Mouse (Mus musculus) forebrain, embryonic 13.5 days (tissue): ENCODE results near the gene Hist2h2bb. TPM values are rescaled to one million over a fixed set of nuclear protein-coding genes. Genes with fewer than 3 reads are reported as not detected.
A peak's percentile ranks its signal among the peaks of the same experiment; 100 is the strongest.
"Not testable (repeated sequence)": the region's sequence is repeated elsewhere in the genome, so short reads cannot be mapped to it uniquely, and the experiment has no call there.

Experiments
- ATAC-seq: fragments of 200-750 bp; cut with Nextera tagmentation; 2 replicates; pipeline ENCODE4 v1.8.0; 2017
- H3K27ac ChIP-seq: fragments of 300-500 bp; sonication (generic); 2 replicates; pipeline ENCODE4 v1.5.1; 2015; ENCODE audit warnings: inconsistent platforms, mild to moderate bottlenecking, moderate library complexity
- H3K27me3 ChIP-seq: fragments of 300-500 bp; sonication (generic); 2 replicates; pipeline ENCODE4 v1.6.1; 2015; ENCODE audit warnings: mild to moderate bottlenecking, inconsistent platforms
- H3K36me3 ChIP-seq: fragments of 300-500 bp; sonication (generic); 2 replicates; pipeline ENCODE4 v1.6.1; 2015; ENCODE audit warnings: mild to moderate bottlenecking, inconsistent platforms; ENCODE audit not compliant: poor library complexity, severe bottlenecking
- H3K4me1 ChIP-seq: fragments of 300-500 bp; sonication (generic); 2 replicates; pipeline ENCODE4 v1.6.1; 2015; ENCODE audit warnings: inconsistent platforms
- H3K4me2 ChIP-seq: fragments of 300-500 bp; sonication (generic); 2 replicates; pipeline ENCODE4 v1.6.1; 2015; ENCODE audit warnings: inconsistent platforms, mild to moderate bottlenecking, moderate library complexity
- H3K4me3 ChIP-seq: fragments of 300-500 bp; sonication (generic); 2 replicates; pipeline ENCODE4 v1.5.1; 2015; ENCODE audit warnings: mild to moderate bottlenecking, inconsistent platforms
- H3K9ac ChIP-seq: fragments of 300-500 bp; sonication (generic); 2 replicates; pipeline ENCODE4 v1.6.1; 2015; ENCODE audit warnings: mild to moderate bottlenecking, inconsistent platforms
- H3K9me3 ChIP-seq: fragments of 300-500 bp; sonication (generic); replicated peaks from 2 replicates; pipeline ENCODE4 v1.6.1; 2016; ENCODE audit warnings: inconsistent platforms
- WGBS: fragments of 180-500 bp; shearing (Covaris S2); methylation state at CpG from one replicate; pipeline ENCODE4 v1.1.7; 2015; 5-methylcytosine and 5-hydroxymethylcytosine counted together
- polyA plus RNA-seq: library from polyadenylated mRNA; unstranded; fragments of >200 nt; fragmentation: Nextera tagmentation; extraction: Ambion mirVana; gene quantifications from 2 replicates; pipeline ENCODE4 v1.2.1, GENCODE M21; 2015

The Hist2h2bb gene
- polyA plus RNA-seq = 16.0 and 19.8 TPM in 2 replicates

DNA sequence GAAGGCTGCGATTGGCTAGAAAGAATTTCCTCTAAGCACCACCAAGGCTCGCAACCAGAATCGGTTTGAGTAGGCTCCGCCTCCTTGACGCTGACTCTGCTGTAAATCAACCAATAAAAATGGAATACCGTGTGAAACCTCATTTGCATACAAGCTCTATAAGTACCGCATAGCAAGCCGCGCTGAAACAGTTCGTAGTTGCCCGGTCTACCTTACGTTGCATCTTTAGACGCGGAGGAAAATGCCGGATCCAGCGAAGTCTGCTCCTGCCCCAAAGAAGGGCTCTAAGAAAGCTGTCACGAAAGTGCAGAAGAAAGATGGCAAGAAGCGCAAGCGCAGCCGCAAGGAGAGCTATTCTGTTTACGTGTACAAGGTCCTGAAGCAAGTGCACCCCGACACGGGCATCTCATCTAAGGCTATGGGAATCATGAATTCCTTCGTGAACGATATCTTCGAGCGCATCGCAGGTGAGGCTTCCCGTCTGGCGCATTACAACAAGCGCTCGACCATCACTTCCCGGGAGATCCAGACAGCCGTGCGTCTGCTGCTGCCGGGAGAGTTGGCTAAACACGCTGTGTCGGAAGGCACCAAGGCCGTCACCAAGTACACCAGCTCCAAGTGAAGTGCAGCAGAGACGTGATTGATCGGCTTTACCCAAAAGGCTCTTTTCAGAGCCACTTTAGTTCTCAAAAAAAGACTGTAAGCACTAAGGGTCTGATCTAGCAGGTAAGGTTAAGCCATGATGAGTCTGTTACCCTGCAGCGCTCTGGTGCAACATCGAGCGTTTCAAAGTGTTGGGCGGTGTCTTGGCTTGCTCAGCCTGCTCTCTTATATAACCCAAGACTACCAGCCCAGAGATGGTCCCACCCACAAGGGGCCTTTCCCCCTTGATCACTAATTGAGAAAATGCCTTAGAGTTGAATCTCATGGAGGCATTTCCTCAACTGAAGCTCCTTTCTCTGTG, at the start of gene Hist2h2bb:
Hist2h2bb (plus strand) TSS at position 242 of the 964 bp plus-strand sequence.
- WGBS = 1% methylated on average over 45 of the region's 45 CpGs
- no peaks in the 10 kb centered on the region for H3K36me3 ChIP-seq
- peak within 1 kb of the TSS; percentile 98 for H3K27ac ChIP-seq
- peak within 1 kb of the TSS; percentile 88 for H3K4me2 ChIP-seq
- peaks cover 19% of the 10 kb centered on the region for H3K4me1 ChIP-seq
- H3K9ac ChIP-seq = peak within 1 kb of the TSS; percentile 86
- H3K27me3 ChIP-seq = no peaks in the 10 kb centered on the region
- H3K4me3 ChIP-seq = peak within 1 kb of the TSS; percentile 60
- peak; percentile 97 for ATAC-seq
- no peaks in the 10 kb centered on the region for H3K9me3 ChIP-seq

DNA sequence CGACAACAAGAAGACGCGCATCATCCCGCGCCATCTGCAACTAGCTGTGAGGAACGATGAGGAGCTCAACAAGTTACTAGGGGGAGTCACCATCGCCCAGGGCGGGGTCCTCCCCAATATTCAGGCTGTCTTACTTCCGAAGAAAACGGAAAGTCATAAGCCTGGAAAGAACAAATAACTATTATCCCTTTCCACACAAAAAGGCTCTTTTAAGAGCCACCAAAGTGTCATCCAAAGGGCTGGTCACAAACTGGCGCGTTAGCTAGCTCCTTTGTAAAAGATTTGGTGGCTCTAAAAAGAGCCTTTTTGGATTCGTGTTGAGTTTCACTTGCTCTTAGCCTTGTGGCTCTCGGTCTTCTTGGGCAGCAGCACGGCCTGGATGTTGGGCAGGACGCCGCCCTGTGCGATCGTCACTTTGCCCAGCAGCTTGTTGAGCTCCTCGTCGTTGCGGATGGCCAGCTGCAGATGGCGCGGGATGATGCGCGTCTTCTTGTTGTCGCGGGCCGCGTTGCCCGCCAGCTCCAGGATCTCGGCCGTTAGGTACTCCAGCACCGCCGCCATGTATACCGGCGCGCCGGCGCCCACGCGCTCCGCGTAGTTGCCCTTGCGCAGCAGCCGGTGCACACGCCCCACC, 49.3 kb upstream of the Hist2h2bb start:
- H3K27ac ChIP-seq = peak overlapping the region; percentile 98
- H3K27me3 ChIP-seq, H3K36me3 ChIP-seq, H3K9me3 ChIP-seq: not testable (repeated sequence)
- WGBS = 0% methylated on average over 25 of the region's 47 CpGs
- peak overlapping the region; percentile 61 for H3K4me3 ChIP-seq
- H3K4me2 ChIP-seq = peak overlapping the region; percentile 87
- peak overlapping the region; percentile 88 for H3K9ac ChIP-seq
- H3K4me1 ChIP-seq = peaks cover 48% of the 10 kb centered on the region
- peak; percentile 9 for ATAC-seq

DNA sequence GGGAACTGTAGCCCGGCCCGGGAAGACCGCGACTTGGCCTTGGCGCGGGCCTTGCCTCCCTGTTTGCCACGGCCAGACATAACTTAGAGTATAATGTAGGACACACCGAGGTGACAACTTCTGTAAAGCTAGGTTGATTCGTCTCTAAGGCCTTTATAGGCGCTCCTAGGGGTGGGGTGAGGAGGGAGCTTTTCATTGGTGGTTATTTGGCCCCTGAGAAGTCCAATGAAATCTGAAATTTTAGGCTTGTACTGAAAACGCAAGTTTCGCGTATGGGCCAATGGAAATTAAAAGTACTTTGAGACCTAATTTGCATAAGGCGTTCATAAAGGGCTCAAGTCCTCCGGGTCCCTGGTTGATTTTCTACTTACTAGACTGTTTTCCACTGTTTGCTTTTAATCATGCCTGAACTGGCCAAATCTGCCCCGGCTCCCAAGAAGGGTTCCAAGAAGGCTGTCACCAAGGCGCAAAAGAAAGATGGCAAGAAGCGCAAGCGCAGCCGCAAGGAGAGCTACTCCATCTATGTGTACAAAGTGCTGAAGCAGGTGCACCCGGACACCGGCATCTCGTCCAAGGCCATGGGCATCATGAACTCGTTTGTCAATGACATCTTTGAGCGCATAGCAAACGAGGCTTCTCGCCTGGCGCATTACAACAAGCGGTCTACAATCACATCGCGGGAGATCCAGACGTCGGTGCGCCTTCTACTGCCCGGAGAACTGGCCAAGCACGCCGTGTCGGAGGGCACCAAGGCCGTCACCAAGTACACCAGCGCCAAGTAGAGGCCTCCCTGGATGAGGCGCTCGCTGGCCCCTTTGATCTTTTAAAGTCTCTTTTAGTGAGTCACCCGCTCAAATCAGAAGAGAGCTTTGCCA, 48.5 kb upstream of the Hist2h2bb start, which contains the start of the genes Hist2h2ac and Hist2h2be:
Hist2h2ac (minus strand) TSS at position 116 of the 875 bp plus-strand sequence.
Hist2h2be (plus strand) TSS at position 355 of the 875 bp plus-strand sequence.
- Histone ChIP-seq H3K9ac (peak within 1 kb of the TSS; percentile 88), H3K27ac (peak within 1 kb of the TSS; percentile 98), H3K4me2 (peak within 1 kb of the TSS; percentile 87), H3K4me3 (peak within 1 kb of the TSS; percentile 61), H3K27me3 (no peaks in the 10 kb centered on the region), H3K9me3 (no peaks in the 10 kb centered on the region), H3K36me3 (no peaks in the 10 kb centered on the region), H3K4me1 (peaks cover 55% of the 10 kb centered on the region)
- ATAC-seq = peak; percentile 90
- under 1% methylated on average over 43 of the region's 43 CpGs for WGBS

DNA sequence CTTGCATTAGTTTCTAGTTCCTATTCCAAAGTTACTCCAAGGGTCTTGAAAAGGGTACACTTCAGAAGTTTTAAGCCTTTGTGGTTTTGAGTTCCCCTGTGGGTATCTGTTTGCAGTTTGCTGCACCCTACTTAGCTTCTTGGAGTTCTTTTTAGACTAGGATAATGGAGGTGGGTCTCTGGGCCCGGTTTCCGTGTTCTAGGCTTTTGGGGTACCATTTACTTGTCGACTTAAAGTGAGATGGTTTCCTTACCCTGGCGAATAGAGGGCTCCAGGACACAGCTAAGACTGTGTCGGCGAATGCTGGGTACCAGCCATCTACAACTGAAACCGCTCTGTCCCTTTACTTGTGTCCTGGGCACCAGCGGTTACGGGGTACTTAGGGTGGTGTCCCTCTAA, 47.9 kb upstream of the Hist2h2bb start:
- no peaks in the 10 kb centered on the region for H3K36me3 ChIP-seq
- ATAC-seq = no peak
- H3K9ac ChIP-seq = peak overlapping the region; percentile 88
- H3K4me2 ChIP-seq = peak overlapping the region; percentile 87
- peak overlapping the region; percentile 61 for H3K4me3 ChIP-seq
- H3K27ac ChIP-seq = peak overlapping the region; percentile 98
- no peaks in the 10 kb centered on the region for H3K27me3 ChIP-seq
- H3K4me1 ChIP-seq = peaks cover 55% of the 10 kb centered on the region
- WGBS = 9% methylated on average over 9 of the region's 9 CpGs
- no peaks in the 10 kb centered on the region for H3K9me3 ChIP-seq

DNA sequence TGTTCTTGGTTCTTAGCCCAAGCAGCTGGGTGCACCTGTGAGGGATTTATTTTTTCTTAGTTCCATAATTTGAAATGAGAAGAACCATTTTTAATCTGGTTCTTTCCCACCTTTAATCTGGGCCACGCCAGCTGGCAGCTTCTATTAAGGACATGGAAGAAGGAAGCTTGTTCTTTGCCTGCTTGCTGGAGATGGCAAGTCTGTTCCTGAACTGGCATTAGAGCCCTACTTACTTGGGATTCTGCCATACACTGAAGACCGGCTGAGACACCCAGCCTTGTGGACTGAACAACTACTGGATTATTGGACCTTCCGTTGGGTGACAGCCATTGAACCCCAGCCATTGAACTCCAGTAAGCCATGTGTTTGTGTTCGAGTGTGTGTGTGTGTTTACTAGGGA, 46.8 kb upstream of the Hist2h2bb start:
- Histone ChIP-seq H3K4me1 (peaks cover 55% of the 10 kb centered on the region), H3K4me2 (peak overlapping the region; percentile 87), H3K4me3 (0 out of 2 replicates have a peak overlapping the region, but pooled peaks have one; percentile 61), H3K9ac (peak overlapping the region; percentile 88), H3K36me3 (no peaks in the 10 kb centered on the region), H3K27me3 (no peaks in the 10 kb centered on the region), H3K27ac (no peak overlapping the region), H3K9me3 (no peaks in the 10 kb centered on the region)
- WGBS = 83% methylated on average over 4 of the region's 4 CpGs
- ATAC-seq = no peak

DNA sequence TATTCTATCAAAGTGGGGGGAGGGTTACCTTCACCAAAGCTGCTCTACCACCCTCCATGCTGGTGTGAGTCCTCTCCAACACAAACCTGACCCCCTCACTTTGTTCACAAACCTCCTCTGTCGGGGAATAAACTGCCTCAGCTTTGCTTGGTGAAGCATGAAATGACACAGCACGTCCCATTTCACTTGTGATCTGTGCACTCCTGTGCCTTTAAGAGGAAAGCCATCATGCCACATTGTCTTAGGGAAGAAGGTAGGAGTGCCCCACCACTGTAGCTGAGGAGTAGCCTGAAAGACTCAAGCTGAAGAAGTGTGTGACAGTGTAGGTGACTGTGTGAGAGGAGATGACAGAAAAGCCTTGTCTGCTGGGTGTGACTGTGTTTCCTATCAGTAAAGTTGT, 44.1 kb upstream of the Hist2h2bb start:
- WGBS = 8% methylated on average over 2 of the region's 2 CpGs

DNA sequence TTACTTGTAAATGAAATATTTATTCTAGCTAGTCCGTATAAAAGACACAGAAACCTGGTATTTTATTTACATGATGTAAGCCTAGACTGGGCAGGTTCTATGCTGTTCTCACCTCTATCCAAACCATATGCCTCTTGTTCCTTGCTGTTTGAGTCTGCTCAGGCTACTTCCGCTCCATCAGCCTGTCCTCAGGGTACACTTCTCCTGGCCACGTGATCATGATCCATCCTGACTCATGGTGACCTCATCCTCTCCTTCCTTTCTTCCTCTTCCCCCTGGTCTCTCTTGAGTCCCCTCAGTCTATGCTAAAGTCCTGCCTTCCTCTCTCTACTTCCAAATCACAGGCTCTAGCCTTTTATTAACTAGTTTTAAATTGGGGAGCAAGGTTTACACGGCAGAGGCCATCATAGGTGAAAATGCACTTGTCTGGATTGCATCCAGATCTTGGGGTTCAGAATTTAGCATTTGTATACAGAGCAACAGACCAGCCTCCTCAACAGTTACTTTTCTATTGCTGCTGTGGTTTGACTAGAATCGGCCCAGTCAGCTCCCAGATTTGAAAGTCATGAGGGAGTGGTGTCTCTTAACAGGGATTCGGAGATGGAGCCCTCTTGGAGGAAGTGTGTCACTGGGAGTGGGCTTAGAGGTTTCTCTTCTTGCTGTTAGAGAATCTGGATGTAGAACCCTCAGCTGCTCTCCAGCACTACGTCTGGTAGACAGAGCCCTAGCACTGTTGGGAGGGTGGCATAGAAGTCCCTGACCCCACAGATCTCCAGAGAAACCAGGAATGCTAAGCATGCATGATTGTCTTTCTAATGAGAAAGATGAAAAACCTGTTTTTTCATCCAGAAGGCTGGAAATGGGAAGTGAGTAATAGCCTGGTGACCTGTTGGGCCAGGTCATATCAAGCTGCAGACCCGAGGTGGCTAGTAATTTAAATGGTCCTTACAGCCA, 42.6 kb upstream of the Hist2h2bb start:
- Histone ChIP-seq H3K27ac (no peak overlapping the region), H3K4me1 (peaks cover 38% of the 10 kb centered on the region), H3K4me3 (no peak overlapping the region), H3K27me3 (no peaks in the 10 kb centered on the region), H3K9me3 (no peaks in the 10 kb centered on the region), H3K36me3 (no peaks in the 10 kb centered on the region), H3K9ac (0 out of 2 replicates have a peak overlapping the region, but pooled peaks have one; percentile 0), H3K4me2 (no peak overlapping the region)
- WGBS = 77% methylated on average over 8 of the region's 8 CpGs
- no peak for ATAC-seq

More for the DNA sequence above, 44.1 kb upstream of the Hist2h2bb start:
- H3K4me1 ChIP-seq = peaks cover 48% of the 10 kb centered on the region
- no peak overlapping the region for H3K27ac ChIP-seq
- H3K27me3 ChIP-seq = no peaks in the 10 kb centered on the region
- H3K4me3 ChIP-seq = no peak overlapping the region
- no peak for ATAC-seq
- peak overlapping the region; percentile 40; the same call in 1 of the 2 replicates for H3K9ac ChIP-seq
- peak overlapping the region; percentile 7; the same call in 1 of the 2 replicates for H3K4me2 ChIP-seq
- no peaks in the 10 kb centered on the region for H3K36me3 ChIP-seq
- no peaks in the 10 kb centered on the region for H3K9me3 ChIP-seq

DNA sequence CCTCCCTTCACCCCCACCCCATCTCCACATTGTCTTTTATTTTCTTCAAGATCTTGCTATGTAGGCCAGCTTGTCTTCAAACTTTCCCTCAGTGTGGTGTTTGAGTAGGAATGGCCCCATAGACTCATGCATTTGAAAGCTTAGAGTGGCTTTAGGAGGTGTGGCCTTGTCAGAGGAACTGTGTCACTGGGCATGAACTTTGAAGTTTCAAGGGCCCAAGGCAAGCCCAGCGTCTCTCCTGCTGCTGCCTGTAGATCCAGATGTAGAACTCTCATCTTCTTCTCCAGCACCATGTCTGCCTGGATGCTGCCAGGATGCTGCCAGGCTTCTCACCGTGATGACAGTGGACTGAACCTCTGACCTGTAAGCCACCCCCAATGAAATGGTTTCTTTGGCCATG, 40.7 kb upstream of the Hist2h2bb start:
- Histone ChIP-seq H3K27ac (no peak overlapping the region), H3K4me1 (peaks cover 20% of the 10 kb centered on the region), H3K4me3 (no peak overlapping the region), H3K27me3 (no peaks in the 10 kb centered on the region), H3K9me3 (no peaks in the 10 kb centered on the region), H3K9ac (no peak overlapping the region), H3K36me3 (no peaks in the 10 kb centered on the region), H3K4me2 (no peak overlapping the region)
- 77% methylated on average over 2 of the region's 2 CpGs for WGBS
- ATAC-seq = no peak

DNA sequence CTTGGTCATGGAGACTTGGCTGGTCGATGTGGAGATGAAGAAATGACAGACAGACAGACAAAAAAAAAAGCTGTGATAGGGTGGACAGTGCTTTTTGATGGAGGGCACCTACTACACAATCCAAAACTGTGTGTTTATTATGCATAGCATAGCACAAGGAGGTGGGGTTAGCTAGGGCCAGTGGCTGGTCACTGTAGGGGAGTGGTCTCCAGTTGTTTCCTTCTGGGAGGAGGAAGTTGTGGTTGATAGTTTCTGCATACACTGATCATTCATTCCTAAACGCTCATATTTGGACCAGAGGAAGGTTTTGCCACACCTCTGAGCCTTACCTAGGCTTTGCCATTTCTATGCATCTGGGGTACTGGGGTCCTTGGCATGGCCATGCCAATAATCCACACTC, 39.1 kb upstream of the Hist2h2bb start:
- no peaks in the 10 kb centered on the region for H3K36me3 ChIP-seq
- no peaks in the 10 kb centered on the region for H3K9me3 ChIP-seq
- no peak overlapping the region for H3K4me2 ChIP-seq
- H3K4me1 ChIP-seq = peaks cover 6% of the 10 kb centered on the region
- H3K27me3 ChIP-seq = no peaks in the 10 kb centered on the region
- no peak for ATAC-seq
- 89% methylated on average over 2 of the region's 2 CpGs for WGBS
- H3K9ac ChIP-seq = no peak overlapping the region
- H3K27ac ChIP-seq = no peak overlapping the region
- H3K4me3 ChIP-seq = no peak overlapping the region

DNA sequence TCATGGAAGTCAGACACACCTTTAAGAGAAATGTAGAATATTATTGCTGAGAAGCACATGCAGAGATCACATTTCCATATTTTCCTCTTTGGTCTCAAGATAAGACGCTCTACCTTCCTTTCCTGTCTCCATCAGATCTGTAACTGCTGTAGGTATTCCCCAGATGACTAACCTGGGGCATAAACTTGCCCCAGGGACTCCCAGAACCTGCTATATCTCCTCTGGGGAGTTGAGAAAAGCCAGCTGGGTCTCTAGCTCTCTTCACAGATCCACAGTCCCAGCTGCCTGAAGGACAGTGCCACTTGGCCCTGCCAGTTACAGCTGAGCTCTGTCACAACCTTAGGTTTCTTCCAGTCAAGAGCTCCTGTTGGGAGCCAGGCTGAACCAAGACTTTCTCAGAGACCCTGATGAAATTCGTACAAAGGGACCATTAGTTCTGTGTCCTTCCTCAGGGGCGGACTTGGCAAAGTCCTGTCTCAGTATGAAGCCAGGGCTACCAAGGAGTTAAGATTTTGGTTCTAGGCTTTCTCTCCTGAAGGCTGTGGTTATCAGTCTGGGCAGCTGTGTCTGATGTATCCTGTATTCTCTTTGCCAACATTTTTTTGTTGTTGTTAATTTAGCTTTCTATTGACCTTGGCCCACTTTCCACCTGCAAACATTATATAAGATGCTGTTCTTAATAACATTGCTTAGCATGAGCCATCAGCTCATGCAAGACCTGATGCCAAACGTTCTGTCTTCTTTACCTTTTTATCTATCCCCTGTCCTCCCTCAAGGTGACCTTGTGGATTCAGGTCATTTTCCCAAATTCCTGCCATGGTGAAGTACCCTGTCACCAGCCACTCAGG, 38.4 kb upstream of the Hist2h2bb start:
- Histone ChIP-seq H3K4me1 (no peaks in the 10 kb centered on the region), H3K27me3 (no peaks in the 10 kb centered on the region), H3K9ac (no peak overlapping the region), H3K4me3 (no peak overlapping the region), H3K9me3 (no peaks in the 10 kb centered on the region), H3K27ac (no peak overlapping the region), H3K36me3 (no peaks in the 10 kb centered on the region), H3K4me2 (no peak overlapping the region)
- ATAC-seq = no peak
- 82% methylated on average over 4 of the region's 4 CpGs for WGBS
